Mouse (Mus musculus) heart, adult 2 months (tissue): ENCODE data around the gene Tnfrsf9.
"Not testable (repeated sequence)": the region's sequence is repeated elsewhere in the genome, so short reads cannot be mapped to it uniquely, and the experiment has no call there.

Source experiments
- CTCF ChIP-seq: fragments of 200-600 bp; IDR thresholded peaks from 2 replicates; pipeline ENCODE4 v1.8.1; 2022; ENCODE audit warnings: antibody characterized with exemption, mild to moderate bottlenecking, moderate library complexity
- POLR2A ChIP-seq: fragments of 200-500 bp; IDR thresholded peaks from 2 replicates; pipeline ENCODE4 v1.6.1; 2011; ENCODE audit warnings: mild to moderate bottlenecking, low read depth, low read length, control low read depth; ENCODE audit not compliant: insufficient read depth

GRCm38 (mm10) chr4:150908512-150908911 is 5.8 kb upstream of the Tnfrsf9 start:
- not testable (repeated sequence) for TF ChIP-seq POLR2A
- TF ChIP-seq CTCF = peak; percentile 39
